Mouse (Mus musculus): ENCODE measurements around the gene Il23a. TPM values are rescaled to one million over a fixed set of nuclear protein-coding genes. Genes with fewer than 3 reads are reported as not detected.
A peak's percentile ranks its signal among the peaks of the same experiment; 100 is the strongest.
"Not testable (repeated sequence)": the region's sequence is repeated elsewhere in the genome, so short reads cannot be mapped to it uniquely, and the experiment has no call there.

The Il23a gene
- polyA plus RNA-seq, 1 experiment from 2014 or later: 0.25 TPM

- peaks cover 12% of the 10 kb centered on the region; the same call in 1 of the 2 replicates for H3K4me1 ChIP-seq
- H3K27ac ChIP-seq: peak overlapping the region; percentile 17; the same call in 1 of the 2 replicates
- DNase-seq (ENCODE audit: low spot score): no peak
- H3K4me3 ChIP-seq: no peak overlapping the region
- H3K9me3 ChIP-seq: no peaks in the 10 kb centered on the region
- H3K36me3 ChIP-seq: no peaks in the 10 kb centered on the region
- WGBS: 62% methylated on average over 6 of the region's 6 CpGs
- no peaks in the 10 kb centered on the region for H3K27me3 ChIP-seq (ENCODE audit: insufficient read depth, poor library complexity, severe bottlenecking)
Observed at GRCm38 (mm10) chr10:128298243-128298642, 309 bp downstream of the Il23a start.

- no peak overlapping the region for H3K4me3 ChIP-seq
Observed at GRCm38 (mm10) chr10:128297622-128298021, 930 bp downstream of the Il23a start.

GRCm38 (mm10) chr10:128297221-128297620 is 1.3 kb downstream of the Il23a start:
- WGBS: 82% methylated on average over 4 of the region's 4 CpGs
- H3K9me3 ChIP-seq: no peaks in the 10 kb centered on the region
- H3K4me1 ChIP-seq: peaks cover 7% of the 10 kb centered on the region; the same call in 1 of the 2 replicates
- peak overlapping the region; percentile 17; the same call in 1 of the 2 replicates for H3K27ac ChIP-seq
- no peak overlapping the region for H3K4me3 ChIP-seq
- DNase-seq (ENCODE audit: low spot score): no peak
- peaks cover 4% of the 10 kb centered on the region; the same call in 1 of the 2 replicates for H3K36me3 ChIP-seq
- H3K27me3 ChIP-seq (ENCODE audit: insufficient read depth, poor library complexity, severe bottlenecking): no peaks in the 10 kb centered on the region

More at GRCm38 (mm10) chr10:128297622-128298021, 930 bp downstream of the Il23a start:
- 61% methylated on average over 11 of the region's 11 CpGs for WGBS
- H3K27ac ChIP-seq: peak overlapping the region; percentile 17
- no peaks in the 10 kb centered on the region for H3K9me3 ChIP-seq
- peak; percentile 83 for DNase-seq (ENCODE audit: low spot score)
- H3K36me3 ChIP-seq: no peaks in the 10 kb centered on the region
- H3K27me3 ChIP-seq (ENCODE audit: insufficient read depth, poor library complexity, severe bottlenecking): no peaks in the 10 kb centered on the region
- peaks cover 11% of the 10 kb centered on the region; the same call in 1 of the 2 replicates for H3K4me1 ChIP-seq

DNA sequence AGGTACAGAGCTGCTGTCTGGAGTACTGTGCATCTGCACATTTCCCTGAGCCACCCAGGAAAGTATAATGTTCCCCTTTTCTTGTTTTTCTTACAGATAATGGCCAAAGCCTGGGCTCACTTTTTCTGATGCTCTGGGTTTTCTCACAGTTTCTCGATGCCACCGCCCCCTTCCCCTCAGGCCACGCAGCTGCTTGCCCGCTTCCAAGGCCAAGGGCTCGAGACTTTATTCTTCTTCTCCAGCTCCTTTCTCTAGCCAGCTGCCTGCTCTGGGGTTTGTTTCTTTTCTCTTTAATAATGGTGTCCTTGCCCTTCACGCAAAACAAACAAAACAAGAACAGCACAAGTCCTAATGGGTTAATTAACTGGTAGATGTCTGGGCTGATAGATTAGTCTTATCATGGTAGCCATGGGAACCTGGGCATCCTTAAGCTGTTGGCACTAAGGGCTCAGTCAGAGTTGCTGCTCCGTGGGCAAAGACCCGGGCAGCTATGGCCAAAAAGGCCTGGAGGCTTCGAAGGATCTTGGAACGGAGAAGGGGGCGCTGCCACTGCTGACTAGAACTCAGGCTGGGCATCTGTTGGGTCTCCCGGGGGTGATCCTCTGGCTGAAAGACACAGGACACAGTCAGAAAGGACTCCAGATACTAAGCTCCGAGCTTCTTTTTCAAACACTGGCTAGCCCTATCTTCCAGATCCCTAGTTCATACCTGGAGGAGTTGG is 2.0 kb downstream of the Il23a start:
- peaks cover 5% of the 10 kb centered on the region; the same call in 1 of the 2 replicates for H3K4me1 ChIP-seq
- H3K27me3 ChIP-seq (ENCODE audit: insufficient read depth, poor library complexity, severe bottlenecking): no peaks in the 10 kb centered on the region
- no peak for DNase-seq (ENCODE audit: low spot score)
- no peak overlapping the region for H3K4me3 ChIP-seq
- H3K36me3 ChIP-seq: peaks cover 9% of the 10 kb centered on the region; the same call in 1 of the 2 replicates
- 69% methylated on average over 13 of the region's 13 CpGs for WGBS
- H3K9me3 ChIP-seq: no peaks in the 10 kb centered on the region
- 0 out of 2 replicates have a peak overlapping the region, but pooled peaks have one; percentile 10 for H3K27ac ChIP-seq

DNA sequence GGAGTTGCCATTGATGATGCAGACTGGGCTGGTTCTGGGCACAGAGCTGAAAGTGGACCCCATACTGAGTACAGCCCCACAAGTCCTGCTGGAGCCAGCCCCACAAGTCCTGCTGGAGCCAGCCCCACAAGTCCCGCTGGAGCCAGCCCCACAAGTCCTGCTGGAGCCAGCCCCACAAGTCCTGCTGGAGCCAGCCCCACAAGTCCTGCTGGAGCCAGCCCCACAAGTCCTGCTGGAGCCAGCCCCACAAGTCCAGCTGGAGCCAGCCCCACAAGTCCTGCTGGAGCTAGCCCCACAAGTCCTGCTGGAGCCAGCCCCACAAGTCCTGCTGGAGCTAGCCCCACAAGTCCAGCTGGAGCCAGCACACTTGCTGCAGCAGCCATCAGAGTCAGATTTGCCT is 8.0 kb downstream of the Il23a start:
- not testable (repeated sequence) for H3K4me3 ChIP-seq; H3K4me1 ChIP-seq; H3K27me3 ChIP-seq (ENCODE audit: insufficient read depth, poor library complexity, severe bottlenecking); H3K9me3 ChIP-seq; H3K27ac ChIP-seq; DNase-seq (ENCODE audit: low spot score)
- peaks cover 40% of the 10 kb centered on the region for H3K36me3 ChIP-seq
- WGBS: 68% methylated on average over 1 of the region's 1 CpGs

GRCm38 (mm10) chr10:128283604-128284579 is 14.7 kb downstream of the Il23a start:
- Histone ChIP-seq H3K36me3 (peaks cover 75% of the 10 kb centered on the region), H3K4me3 (no peak overlapping the region), H3K27ac (no peak overlapping the region), H3K9me3 (no peaks in the 10 kb centered on the region), H3K4me1 (peaks cover 5% of the 10 kb centered on the region; the same call in 1 of the 2 replicates), H3K27me3 (ENCODE audit: insufficient read depth, poor library complexity, severe bottlenecking) (no peaks in the 10 kb centered on the region)
- 61% methylated on average over 31 of the region's 31 CpGs for WGBS
- no peak for DNase-seq (ENCODE audit: low spot score)

GRCm38 (mm10) chr10:128282886-128283450 is 15.6 kb downstream of the Il23a start:
- no peaks in the 10 kb centered on the region for H3K9me3 ChIP-seq
- no peaks in the 10 kb centered on the region for H3K27me3 ChIP-seq (ENCODE audit: insufficient read depth, poor library complexity, severe bottlenecking)
- H3K4me3 ChIP-seq: no peak overlapping the region
- WGBS: 86% methylated on average over 20 of the region's 20 CpGs
- H3K36me3 ChIP-seq: peaks cover 76% of the 10 kb centered on the region
- no peak for DNase-seq (ENCODE audit: low spot score)
- H3K4me1 ChIP-seq: peaks cover 8% of the 10 kb centered on the region; the same call in 1 of the 2 replicates
- H3K27ac ChIP-seq: no peak overlapping the region

DNA sequence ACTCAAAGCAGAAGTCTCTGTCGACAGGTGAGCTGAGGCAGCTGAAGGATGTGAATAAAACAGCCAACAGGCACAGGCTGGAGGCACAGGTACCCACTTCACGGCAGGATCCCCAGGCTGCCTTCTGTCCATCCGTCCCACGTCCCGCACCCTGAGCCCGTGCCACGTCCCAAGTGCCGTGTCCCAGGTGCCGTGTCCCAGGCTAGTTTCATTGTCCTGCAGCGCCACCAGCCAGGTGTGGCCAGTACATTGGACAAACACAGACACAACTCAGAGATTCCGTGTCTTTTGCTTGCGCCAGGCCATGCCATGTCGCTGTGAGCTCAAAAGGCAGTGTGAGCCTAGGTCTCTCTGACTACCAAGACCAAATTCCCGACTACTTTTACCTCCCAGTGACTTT is 16.9 kb downstream of the Il23a start:
- DNase-seq (ENCODE audit: low spot score): no peak
- Histone ChIP-seq H3K4me3 (no peak overlapping the region), H3K9me3 (no peaks in the 10 kb centered on the region), H3K36me3 (peaks cover 85% of the 10 kb centered on the region), H3K4me1 (peaks cover 8% of the 10 kb centered on the region; the same call in 1 of the 2 replicates), H3K27ac (no peak overlapping the region), H3K27me3 (ENCODE audit: insufficient read depth, poor library complexity, severe bottlenecking) (no peaks in the 10 kb centered on the region)
- 89% methylated on average over 14 of the region's 14 CpGs for WGBS

DNA sequence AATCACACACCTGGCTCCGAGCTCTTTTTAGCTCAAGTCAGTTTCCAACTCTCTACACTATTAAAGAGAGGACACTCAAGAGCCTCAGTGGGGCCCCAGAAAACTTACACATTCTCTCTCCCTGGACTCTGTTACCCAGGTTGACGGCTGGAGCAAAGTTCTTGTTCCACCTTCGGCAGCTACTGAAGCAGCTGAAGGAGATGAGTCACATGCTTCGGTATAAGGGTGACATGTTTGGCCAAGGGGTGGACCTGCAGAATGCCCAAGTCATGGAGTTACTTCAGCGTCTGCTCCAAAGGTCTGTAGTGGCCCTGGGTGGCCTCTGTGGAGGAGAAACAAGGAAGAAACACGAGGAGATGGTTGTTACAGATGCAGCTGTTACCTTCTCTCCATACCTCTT is 17.6 kb downstream of the Il23a start:
- Histone ChIP-seq H3K27ac (no peak overlapping the region), H3K36me3 (peaks cover 81% of the 10 kb centered on the region), H3K4me1 (peaks cover 8% of the 10 kb centered on the region; the same call in 1 of the 2 replicates), H3K9me3 (no peaks in the 10 kb centered on the region), H3K27me3 (ENCODE audit: insufficient read depth, poor library complexity, severe bottlenecking) (no peaks in the 10 kb centered on the region), H3K4me3 (no peak overlapping the region)
- WGBS: 88% methylated on average over 6 of the region's 6 CpGs
- no peak for DNase-seq (ENCODE audit: low spot score)

DNA sequence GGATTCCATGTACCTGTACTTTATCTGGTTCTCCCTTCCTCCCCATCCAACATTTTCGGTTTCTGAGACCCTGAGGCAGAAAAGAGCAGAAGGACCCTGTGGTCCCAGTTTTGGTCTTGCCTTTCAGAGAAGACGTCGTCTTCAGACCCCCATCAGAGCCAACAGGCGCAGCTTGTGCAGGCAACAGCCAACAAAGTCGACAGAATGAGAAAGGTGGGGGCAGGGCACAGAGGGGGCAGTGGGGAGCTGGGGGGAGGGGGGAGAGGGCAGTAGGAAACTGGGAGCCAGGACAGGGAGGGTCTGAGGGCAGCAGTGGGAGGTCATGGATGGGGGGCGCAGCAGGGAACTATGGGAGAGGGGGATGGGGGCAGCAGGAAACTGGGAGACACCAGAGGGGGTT is 20.4 kb downstream of the Il23a start:
- 64% methylated on average over 6 of the region's 6 CpGs for WGBS
- no peak overlapping the region for H3K27ac ChIP-seq
- H3K27me3 ChIP-seq (ENCODE audit: insufficient read depth, poor library complexity, severe bottlenecking): no peaks in the 10 kb centered on the region
- H3K9me3 ChIP-seq: no peaks in the 10 kb centered on the region
- H3K4me3 ChIP-seq: no peak overlapping the region
- peaks cover 60% of the 10 kb centered on the region for H3K36me3 ChIP-seq
- no peak for DNase-seq (ENCODE audit: low spot score)
- 0 out of 2 replicates have a peak, but pooled peaks cover 3% of the 10 kb centered on the region for H3K4me1 ChIP-seq

DNA sequence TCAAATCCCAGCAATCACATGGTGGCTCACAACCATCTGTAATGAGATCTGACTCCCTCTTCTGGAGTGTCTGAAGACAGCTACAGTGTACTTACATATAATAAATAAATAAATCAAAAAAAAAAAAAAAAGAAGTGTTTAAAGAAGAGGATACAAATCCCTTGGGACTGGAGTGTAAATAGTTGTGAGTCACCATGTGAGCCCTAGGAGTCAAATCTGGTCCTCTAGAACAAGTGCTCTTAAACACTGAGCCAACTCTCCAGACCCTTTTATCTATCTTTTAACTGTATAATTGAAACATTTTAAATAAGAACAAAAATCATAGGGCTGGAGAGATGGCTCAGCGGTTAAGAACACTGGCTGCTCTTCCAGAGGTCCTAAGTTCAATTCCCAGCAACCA is 23.2 kb downstream of the Il23a start:
- H3K27ac ChIP-seq; H3K27me3 ChIP-seq (ENCODE audit: insufficient read depth, poor library complexity, severe bottlenecking); H3K4me3 ChIP-seq; H3K9me3 ChIP-seq; H3K4me1 ChIP-seq; DNase-seq (ENCODE audit: low spot score): not testable (repeated sequence)
- 94% methylated on average over 1 of the region's 1 CpGs for WGBS
- H3K36me3 ChIP-seq: peaks cover 35% of the 10 kb centered on the region

- 82% methylated on average over 6 of the region's 7 CpGs for WGBS
- H3K27ac ChIP-seq; H3K27me3 ChIP-seq (ENCODE audit: insufficient read depth, poor library complexity, severe bottlenecking); H3K9me3 ChIP-seq; H3K4me3 ChIP-seq; DNase-seq (ENCODE audit: low spot score): not testable (repeated sequence)
- peaks cover 15% of the 10 kb centered on the region for H3K36me3 ChIP-seq
- peaks cover 16% of the 10 kb centered on the region; the same call in 1 of the 2 replicates for H3K4me1 ChIP-seq
Observed at GRCm38 (mm10) chr10:128272819-128273439, 25.6 kb downstream of the Il23a start.

Data from heart, embryonic 10.5 days (tissue).